Mouse (Mus musculus) midbrain, embryonic 13.5 days (tissue): Measurements from ENCODE around the gene Cntn4. TPM values are rescaled to one million over a fixed set of nuclear protein-coding genes. Genes with fewer than 3 reads are reported as not detected.

Source experiments
- ATAC-seq: fragments of 200-750 bp; cut with Nextera tagmentation; 2 replicates; pipeline ENCODE4 v1.8.0; 2017; ENCODE audit warnings: mild to moderate bottlenecking, moderate TSS enrichment, moderate library complexity
- H3K27ac ChIP-seq: fragments of 300-500 bp; sonication (generic); 2 replicates; pipeline ENCODE4 v1.5.1; 2015; ENCODE audit warnings: inconsistent platforms, mild to moderate bottlenecking, moderate library complexity
- H3K27me3 ChIP-seq: fragments of 300-500 bp; sonication (generic); 2 replicates; pipeline ENCODE4 v1.6.1; 2015; ENCODE audit warnings: mild to moderate bottlenecking, inconsistent platforms
- H3K36me3 ChIP-seq: fragments of 300-500 bp; sonication (generic); 2 replicates; pipeline ENCODE4 v1.6.1; 2015; ENCODE audit warnings: mild to moderate bottlenecking, inconsistent platforms
- H3K4me1 ChIP-seq: fragments of 300-500 bp; sonication (generic); replicated peaks from 2 replicates; pipeline ENCODE4 v1.6.1; 2015; ENCODE audit warnings: inconsistent platforms
- H3K4me2 ChIP-seq: fragments of 300-500 bp; sonication (generic); replicated peaks from 2 replicates; pipeline ENCODE4 v1.6.1; 2015; ENCODE audit warnings: moderate library complexity, mild to moderate bottlenecking, inconsistent platforms
- H3K4me3 ChIP-seq: fragments of 300-500 bp; sonication (generic); replicated peaks from 2 replicates; pipeline ENCODE4 v1.5.1; 2015; ENCODE audit warnings: mild to moderate bottlenecking, inconsistent platforms
- H3K9ac ChIP-seq: fragments of 300-500 bp; sonication (generic); replicated peaks from 2 replicates; pipeline ENCODE4 v1.6.1; 2015; ENCODE audit warnings: mild to moderate bottlenecking, inconsistent platforms
- H3K9me3 ChIP-seq: fragments of 300-500 bp; sonication (generic); 2 replicates; pipeline ENCODE4 v1.6.1; 2016; ENCODE audit warnings: mild to moderate bottlenecking, inconsistent platforms
- WGBS: fragments of 180-500 bp; shearing (Covaris S2); methylation state at CpG from one replicate; pipeline ENCODE4 v1.1.7; 2015; 5-methylcytosine and 5-hydroxymethylcytosine counted together
- polyA plus RNA-seq: library from polyadenylated mRNA; unstranded; fragments of >200 nt; fragmentation: Nextera tagmentation; extraction: Ambion mirVana; gene quantifications from 2 replicates; pipeline ENCODE4 v1.2.1, GENCODE M21; 2015

Gene Cntn4
- polyA plus RNA-seq, 1 experiment from 2014 or later: 10.9 TPM

DNA sequence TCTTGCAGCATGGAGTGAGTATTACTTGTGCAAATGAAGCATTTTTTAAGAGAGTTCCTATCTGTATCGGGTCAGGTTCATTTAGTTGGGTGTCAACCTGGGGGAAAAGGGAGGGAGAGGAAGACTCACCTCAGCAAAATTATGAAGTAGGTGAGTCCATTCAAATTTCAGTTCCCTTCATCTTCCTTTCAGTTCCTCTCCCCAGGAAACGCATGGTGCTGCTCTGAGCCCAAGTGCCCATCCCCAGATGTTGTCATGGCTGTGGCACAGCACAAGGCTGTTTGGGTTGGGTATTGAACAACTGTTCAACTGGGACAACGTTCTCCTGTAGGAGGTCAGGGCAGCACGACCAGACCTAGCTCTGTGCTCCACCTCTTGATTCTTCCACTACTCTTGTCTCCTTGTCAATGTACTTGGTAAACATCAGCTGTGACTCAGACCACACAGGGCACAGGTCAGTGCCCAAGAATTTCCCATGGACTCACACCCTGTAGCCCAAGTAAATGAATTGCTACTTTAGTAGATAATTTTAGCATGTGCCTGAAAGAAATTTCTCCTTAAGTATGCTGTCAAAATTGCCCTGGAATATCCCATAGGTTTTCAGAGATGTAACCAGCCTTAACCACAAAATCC is 1052.3 kb downstream of the Cntn4 start:
- 81% methylated on average over 4 of the region's 4 CpGs for WGBS
- H3K4me1 ChIP-seq: no peaks in the 10 kb centered on the region
- H3K27me3 ChIP-seq: no peaks in the 10 kb centered on the region

DNA sequence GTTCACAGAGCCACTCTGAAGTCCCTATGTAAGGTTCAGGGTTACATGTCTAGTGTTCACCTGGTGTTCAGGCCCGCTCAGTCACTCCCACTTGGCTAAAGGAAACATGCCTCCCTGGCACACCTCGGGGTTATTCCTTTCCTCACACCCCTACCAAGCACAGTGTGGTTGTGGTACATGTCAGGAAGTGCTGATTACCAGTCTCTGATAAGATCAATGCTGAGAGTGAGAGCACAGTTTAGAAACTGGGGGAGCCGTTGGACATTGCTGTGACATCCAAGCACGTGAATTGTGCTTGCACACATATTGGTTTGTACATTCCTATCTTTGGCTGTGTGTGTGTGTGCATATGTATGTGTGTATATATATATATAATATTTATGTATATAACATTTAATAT is 1055.1 kb downstream of the Cntn4 start:
- WGBS: 90% methylated on average over 4 of the region's 4 CpGs
- H3K9me3 ChIP-seq: no peaks in the 10 kb centered on the region
- no peaks in the 10 kb centered on the region for H3K27me3 ChIP-seq
- no peak overlapping the region for H3K27ac ChIP-seq
- no peaks in the 10 kb centered on the region for H3K4me1 ChIP-seq
- no peak for ATAC-seq
- H3K9ac ChIP-seq: no peak overlapping the region
- H3K4me2 ChIP-seq: no peak overlapping the region
- no peaks in the 10 kb centered on the region for H3K36me3 ChIP-seq
- H3K4me3 ChIP-seq: no peak overlapping the region

More for the DNA sequence above, 1052.3 kb downstream of the Cntn4 start:
- H3K4me3 ChIP-seq: no peak overlapping the region
- H3K27ac ChIP-seq: no peak overlapping the region
- H3K9ac ChIP-seq: no peak overlapping the region
- H3K36me3 ChIP-seq: no peaks in the 10 kb centered on the region
- H3K4me2 ChIP-seq: no peak overlapping the region
- ATAC-seq: no peak
- H3K9me3 ChIP-seq: no peaks in the 10 kb centered on the region

DNA sequence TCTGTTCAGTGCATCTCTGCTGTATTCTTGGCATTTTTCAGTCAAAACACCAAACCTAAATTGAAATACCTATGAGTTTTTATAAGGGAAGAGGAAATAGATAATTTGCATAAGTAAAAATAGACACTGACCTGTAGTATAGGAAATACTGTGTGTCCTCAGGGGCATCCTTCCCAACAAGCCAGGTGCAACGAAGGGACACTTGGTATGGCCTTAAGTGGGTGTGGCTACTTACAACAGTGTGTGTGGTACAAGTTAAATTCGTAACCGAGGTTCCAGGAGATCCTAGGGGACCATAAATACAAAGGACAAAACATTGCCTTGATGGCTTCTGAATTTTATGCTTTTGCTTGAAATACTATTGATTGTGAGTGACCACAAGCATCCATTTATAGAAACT is 1060.8 kb downstream of the Cntn4 start:
- no peaks in the 10 kb centered on the region for H3K36me3 ChIP-seq
- 84% methylated on average over 3 of the region's 3 CpGs for WGBS
- no peak overlapping the region for H3K27ac ChIP-seq
- no peak overlapping the region for H3K9ac ChIP-seq
- no peak overlapping the region for H3K4me2 ChIP-seq
- H3K4me3 ChIP-seq: no peak overlapping the region
- ATAC-seq: no peak
- H3K27me3 ChIP-seq: no peaks in the 10 kb centered on the region
- no peaks in the 10 kb centered on the region for H3K9me3 ChIP-seq
- no peaks in the 10 kb centered on the region for H3K4me1 ChIP-seq

DNA sequence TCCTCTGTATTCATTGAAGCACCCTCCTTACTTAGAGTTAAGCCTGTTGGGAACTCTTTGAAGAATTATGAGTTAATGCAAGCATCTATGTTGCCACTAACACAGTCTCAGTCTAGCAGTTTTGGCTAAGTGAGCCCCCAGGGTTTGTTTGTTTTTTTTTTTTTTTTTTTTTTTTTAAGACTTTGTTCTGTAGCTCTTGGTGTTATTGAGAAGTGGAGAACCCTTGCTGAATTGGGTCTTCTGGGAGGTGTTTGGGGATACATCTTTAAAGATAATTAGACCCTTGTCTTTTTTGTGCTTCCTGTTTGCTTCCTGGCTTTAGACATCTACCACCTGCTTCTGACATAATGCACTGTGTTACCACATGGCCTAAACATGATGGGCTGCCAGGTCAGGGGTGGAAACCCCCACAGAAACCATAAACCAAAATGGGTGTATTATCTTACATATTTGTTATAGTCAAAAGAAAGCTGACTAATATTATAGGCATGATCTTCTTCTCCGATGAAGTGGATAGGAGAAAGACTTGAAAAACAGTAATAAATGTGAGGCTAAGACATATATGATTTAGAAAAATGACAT is 1062.9 kb downstream of the Cntn4 start:
- no peak for ATAC-seq
- 95% methylated on average over 1 of the region's 1 CpGs for WGBS
- Histone ChIP-seq H3K9me3 (no peaks in the 10 kb centered on the region), H3K9ac (no peak overlapping the region), H3K4me1 (no peaks in the 10 kb centered on the region), H3K4me3 (no peak overlapping the region), H3K4me2 (no peak overlapping the region), H3K36me3 (no peaks in the 10 kb centered on the region), H3K27ac (no peak overlapping the region), H3K27me3 (no peaks in the 10 kb centered on the region)

DNA sequence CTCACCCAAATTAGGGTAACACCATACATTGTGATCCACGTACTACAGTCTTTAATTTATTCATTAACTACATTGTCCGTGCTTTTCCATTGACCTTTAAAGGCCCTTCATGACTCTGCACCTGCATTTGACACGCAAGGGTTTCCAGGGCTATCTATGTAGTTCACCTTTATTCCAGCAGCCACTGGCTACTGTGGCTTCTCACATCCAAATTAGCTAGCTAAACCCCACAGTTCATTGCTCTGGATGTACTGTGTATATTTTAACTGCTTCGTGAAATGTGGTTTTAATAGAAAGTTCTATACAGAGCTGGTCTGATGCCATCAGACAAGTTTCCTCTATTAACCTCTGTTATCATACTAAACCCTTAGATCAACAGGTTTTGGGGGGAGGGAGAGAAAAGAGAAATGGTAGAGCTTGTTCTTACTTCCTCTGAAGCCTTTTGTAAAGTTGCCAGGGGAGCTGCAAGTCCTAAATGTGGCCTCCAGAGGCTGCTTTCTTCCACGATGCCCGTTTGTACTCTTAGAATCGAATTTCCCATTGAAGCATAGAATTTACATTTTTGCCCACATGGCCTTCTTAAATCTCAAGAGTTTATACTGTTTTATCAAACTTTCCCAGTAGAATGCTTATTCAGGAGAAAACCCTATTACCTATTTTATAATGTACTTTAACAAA is 1066.2 kb downstream of the Cntn4 start:
- Histone ChIP-seq H3K27me3 (no peaks in the 10 kb centered on the region), H3K36me3 (no peaks in the 10 kb centered on the region), H3K27ac (no peak overlapping the region), H3K4me3 (no peak overlapping the region), H3K4me2 (no peak overlapping the region), H3K9me3 (no peaks in the 10 kb centered on the region), H3K9ac (no peak overlapping the region), H3K4me1 (no peaks in the 10 kb centered on the region)
- no peak for ATAC-seq
- 76% methylated on average over 7 of the region's 7 CpGs for WGBS

DNA sequence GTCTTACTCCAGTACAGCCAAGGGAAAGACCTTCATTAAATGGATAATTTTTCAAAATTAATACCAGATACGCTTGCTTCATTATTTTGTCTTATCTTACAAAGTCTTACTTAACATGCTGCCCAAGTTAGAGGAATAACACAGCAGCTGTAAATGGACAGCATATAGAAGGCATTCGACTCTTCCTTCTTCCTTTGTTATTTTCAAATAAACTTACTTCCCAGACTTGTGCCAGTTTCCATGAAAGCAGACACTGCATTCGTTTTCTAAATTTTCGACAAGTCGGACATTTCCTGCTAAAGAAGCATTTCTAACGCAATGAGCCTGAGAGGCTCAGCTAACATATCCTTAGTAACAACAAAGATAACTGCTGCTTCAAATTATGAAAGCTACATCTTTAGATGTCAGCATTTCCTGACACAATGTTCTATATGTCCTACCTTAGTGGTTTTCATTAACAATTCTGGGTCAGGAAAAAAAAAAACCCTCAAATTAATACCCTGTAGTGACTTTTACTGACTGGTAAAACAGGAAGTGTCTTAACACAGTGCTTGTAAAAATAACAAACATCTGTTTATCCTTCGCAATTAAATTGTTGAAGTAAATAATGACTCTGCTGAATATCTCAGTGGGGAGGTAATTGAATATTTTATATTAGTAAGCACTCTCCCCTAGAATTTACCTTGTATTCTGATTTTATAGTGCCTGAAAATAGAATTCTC is 1068.4 kb downstream of the Cntn4 start:
- no peak overlapping the region for H3K27ac ChIP-seq
- no peaks in the 10 kb centered on the region for H3K4me1 ChIP-seq
- H3K4me3 ChIP-seq: no peak overlapping the region
- H3K27me3 ChIP-seq: no peaks in the 10 kb centered on the region
- no peak overlapping the region for H3K4me2 ChIP-seq
- H3K36me3 ChIP-seq: no peaks in the 10 kb centered on the region
- H3K9me3 ChIP-seq: no peaks in the 10 kb centered on the region
- H3K9ac ChIP-seq: no peak overlapping the region
- WGBS: 86% methylated on average over 7 of the region's 7 CpGs
- no peak for ATAC-seq

DNA sequence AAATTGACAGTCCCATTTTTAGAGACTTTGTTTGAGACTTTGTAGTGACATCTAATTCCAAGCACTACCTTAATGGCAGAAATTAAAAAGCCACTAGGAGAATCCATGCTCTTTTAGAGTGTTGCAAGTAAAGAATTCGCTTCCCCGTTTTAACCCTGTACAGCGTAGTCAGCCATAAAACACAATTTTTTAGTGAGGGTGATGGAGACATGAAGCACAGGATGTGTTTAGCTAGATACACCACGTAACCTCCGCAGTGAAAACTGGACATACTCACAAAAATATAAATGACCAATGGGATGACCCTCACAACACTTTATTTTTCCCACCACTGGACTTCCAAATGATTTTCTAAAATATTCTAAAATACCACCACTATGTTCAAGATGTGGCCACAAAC is 1069.8 kb downstream of the Cntn4 start:
- no peaks in the 10 kb centered on the region for H3K36me3 ChIP-seq
- no peak for ATAC-seq
- WGBS: 97% methylated on average over 5 of the region's 5 CpGs
- H3K4me1 ChIP-seq: no peaks in the 10 kb centered on the region
- no peak overlapping the region for H3K27ac ChIP-seq
- H3K4me3 ChIP-seq: no peak overlapping the region
- no peaks in the 10 kb centered on the region for H3K9me3 ChIP-seq
- no peaks in the 10 kb centered on the region for H3K27me3 ChIP-seq
- H3K9ac ChIP-seq: no peak overlapping the region
- H3K4me2 ChIP-seq: no peak overlapping the region

DNA sequence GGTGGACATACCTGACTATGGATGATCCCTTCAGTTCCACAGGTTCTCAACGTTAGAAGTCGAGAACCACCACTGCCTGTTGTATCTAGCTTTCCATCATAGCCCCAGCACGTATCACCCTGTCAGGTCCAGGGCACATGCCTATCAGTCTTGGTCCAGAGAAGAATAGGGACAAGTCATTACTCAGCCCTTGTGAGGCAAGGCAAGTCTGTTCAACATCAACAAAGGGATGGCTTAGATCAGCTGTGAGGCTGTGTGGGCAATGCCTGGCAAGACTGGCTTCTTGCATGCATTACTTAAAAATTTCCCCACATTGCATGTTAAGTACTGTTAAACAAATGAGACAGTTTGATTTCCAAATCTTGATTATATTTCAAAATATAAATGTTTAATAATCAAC is 1070.3 kb downstream of the Cntn4 start:
- H3K9ac ChIP-seq: no peak overlapping the region
- no peak overlapping the region for H3K27ac ChIP-seq
- 87% methylated on average over 3 of the region's 3 CpGs for WGBS
- H3K4me1 ChIP-seq: no peaks in the 10 kb centered on the region
- H3K4me2 ChIP-seq: no peak overlapping the region
- no peak overlapping the region for H3K4me3 ChIP-seq
- no peaks in the 10 kb centered on the region for H3K9me3 ChIP-seq
- no peak for ATAC-seq
- no peaks in the 10 kb centered on the region for H3K27me3 ChIP-seq
- H3K36me3 ChIP-seq: no peaks in the 10 kb centered on the region
